Mouse (Mus musculus): ENCODE data around the gene Nfatc3.

Gene Nfatc3

DNA sequence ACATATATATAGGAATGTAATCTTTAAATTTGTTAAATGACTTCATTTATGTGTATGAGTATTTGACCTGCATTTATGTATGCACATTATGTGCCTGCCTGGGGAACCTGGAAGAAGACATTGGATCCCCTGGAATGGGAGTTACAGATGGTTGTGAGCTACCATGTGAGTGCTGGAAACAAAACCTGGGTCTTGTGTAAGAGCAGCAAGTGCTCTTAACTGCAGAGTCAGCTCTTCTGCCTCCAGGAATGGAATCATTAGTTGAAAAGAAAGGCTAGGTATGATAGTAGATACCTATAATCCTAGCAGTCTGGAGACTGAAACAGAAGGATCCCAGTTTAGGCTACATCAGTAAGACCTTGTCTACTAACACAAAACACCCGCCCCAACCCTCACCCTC, 67.4 kb downstream of the Nfatc3 start:
- in situ Hi-C loops (cut with MboI): loop anchor here (25.0 kb wide), 1 partner anchor 536 kb away; no protein-coding TSS in a partner anchor

DNA sequence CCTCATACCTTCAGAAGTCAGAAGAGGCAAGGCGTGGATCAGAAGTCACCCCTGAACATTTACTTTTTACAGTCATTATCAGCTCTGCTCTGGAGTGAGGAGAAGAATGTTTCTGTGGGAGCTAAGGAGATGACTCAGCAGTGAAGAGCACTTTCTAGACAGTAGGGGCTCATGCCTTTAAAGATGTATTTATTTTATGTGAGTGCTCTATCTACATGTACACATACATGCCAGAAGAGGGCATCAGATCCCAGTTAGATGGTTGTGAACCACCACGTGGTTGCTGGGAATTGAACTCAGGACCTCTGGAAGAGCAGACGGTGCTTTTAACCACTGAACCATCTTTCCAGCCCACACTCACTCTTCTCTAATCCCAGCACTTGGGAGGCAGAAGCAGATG, 68.4 kb downstream of the Nfatc3 start:
- in situ Hi-C loops (cut with MboI): loop anchor here (25.0 kb wide), 1 partner anchor 535 kb away; no protein-coding TSS in a partner anchor

DNA sequence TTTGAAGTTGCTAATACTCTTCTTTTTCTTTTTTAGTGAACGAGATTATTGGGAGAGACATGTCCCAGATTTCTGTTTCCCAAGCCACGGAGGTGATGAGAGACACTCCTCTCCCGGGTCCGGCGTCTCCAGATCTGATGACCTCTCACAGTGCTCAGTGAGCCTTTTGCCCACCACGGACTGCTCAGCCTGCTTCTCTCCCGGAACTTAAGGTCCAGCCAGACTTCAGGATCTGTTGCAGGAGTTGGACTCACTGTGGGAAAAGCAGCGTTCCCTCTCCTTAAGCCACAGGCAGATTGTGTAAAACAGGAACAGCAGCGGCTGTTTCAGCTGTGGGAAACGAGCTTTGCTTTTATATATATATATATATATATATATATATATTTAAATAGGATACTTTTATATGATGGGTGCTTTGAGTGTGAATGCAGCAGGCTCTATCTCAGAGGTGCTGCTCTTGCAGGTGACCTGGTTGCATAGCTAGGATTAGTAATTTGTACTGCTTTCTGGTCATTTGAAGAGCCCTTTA, 69.3 kb downstream of the Nfatc3 start:
- in situ Hi-C loops (cut with MboI): loop anchor here (25.0 kb wide), 1 partner anchor 534 kb away; no protein-coding TSS in a partner anchor

DNA sequence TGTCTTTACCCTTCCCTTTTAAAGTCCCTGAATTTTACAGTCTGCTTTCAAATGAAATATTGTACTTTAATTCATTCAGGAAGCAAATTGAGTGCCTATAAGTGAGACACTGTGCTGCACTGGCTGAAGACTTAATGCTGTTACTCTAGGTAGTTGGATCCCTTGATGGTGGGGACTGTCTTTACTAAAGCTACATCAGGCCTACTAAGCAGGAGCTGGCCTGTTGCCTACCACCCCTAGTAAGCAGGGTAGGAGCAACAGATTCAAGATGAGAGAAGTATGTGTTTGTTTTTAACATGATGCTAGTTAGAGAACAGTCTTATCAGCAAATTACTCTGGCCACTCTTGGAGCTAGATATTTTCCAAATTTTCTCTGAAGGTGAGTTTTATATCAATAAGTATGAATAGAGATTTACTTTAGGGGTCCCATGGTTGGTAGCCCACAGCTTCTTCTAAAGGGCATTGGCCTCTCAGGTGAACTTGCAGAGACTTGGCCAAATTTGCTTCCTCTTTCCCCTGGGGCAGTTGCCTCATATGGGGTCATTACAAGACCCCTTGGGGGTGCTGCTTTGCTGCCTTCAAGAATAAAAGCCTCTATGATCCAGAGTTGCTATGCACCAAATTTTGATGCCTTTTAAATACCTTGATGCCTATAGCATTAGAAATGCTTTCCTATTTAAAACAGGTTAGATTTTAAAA, 70.7 kb downstream of the Nfatc3 start:
- in situ Hi-C loops (cut with MboI): loop anchor here (25.0 kb wide), 1 partner anchor 533 kb away; no protein-coding TSS in a partner anchor

DNA sequence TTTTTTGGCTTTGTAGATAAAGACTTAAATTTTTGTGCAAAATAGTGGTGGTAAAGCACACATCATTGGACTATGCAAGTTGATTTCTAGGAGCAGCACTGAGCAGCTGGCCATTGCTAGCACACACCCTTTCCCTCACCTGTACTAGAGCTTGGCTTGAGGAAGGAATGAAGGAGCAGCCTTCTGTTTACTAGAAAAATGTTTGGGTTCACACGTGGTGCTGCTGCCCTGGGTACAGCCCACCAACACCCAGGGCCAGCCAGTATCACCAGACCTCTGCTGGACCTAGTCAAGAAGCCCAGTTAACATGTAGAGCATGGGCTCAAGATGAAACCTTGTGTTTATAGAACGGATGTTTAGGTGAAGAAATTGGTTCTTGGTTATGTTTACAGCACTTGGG, 71.4 kb downstream of the Nfatc3 start:
- in situ Hi-C loops (cut with MboI): loop anchor here (25.0 kb wide), 1 partner anchor 532 kb away; no protein-coding TSS in a partner anchor

DNA sequence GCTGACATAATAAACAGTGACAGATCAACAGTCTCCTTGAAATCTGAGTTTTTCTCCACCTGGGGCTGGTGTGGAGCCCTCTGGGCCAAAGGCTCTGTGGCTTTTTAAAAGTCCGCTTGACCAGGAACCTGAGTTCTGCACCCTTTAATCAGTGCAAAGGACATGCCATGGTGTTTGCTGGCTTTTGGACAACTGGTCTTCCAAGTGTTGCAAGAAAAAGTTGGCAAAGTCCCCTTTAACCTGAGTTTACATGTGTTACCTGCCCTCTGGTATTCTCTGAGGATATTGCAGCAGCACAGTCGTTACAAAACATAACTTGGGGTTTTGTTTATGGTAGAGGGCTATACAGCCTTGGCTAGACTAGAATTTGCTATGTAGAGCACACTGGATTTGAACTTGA, 71.9 kb downstream of the Nfatc3 start:
- in situ Hi-C loops (cut with MboI): loop anchor here (25.0 kb wide), 1 partner anchor 532 kb away; no protein-coding TSS in a partner anchor

DNA sequence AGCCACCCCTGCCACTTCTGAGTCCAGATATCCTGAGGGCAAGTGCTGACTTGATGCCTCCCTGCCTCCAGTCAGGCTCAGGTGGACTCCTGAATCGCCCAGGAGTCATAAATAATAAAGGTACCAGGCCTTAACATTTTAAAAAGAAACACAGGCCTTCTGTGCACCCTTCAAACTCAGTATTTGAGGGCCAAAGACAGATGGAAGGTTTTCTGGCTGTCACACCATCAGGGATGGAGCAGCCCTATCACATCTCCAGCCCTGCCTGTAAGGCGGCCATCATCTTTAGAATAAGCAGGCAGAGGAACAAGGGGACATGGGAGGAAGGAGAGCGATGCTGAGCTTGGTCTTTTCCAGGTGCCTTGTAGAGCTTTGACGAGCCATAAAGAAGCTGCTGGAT, 72.4 kb downstream of the Nfatc3 start:
- in situ Hi-C loops (cut with MboI): loop anchor here (25.0 kb wide), 1 partner anchor 531 kb away; no protein-coding TSS in a partner anchor

DNA sequence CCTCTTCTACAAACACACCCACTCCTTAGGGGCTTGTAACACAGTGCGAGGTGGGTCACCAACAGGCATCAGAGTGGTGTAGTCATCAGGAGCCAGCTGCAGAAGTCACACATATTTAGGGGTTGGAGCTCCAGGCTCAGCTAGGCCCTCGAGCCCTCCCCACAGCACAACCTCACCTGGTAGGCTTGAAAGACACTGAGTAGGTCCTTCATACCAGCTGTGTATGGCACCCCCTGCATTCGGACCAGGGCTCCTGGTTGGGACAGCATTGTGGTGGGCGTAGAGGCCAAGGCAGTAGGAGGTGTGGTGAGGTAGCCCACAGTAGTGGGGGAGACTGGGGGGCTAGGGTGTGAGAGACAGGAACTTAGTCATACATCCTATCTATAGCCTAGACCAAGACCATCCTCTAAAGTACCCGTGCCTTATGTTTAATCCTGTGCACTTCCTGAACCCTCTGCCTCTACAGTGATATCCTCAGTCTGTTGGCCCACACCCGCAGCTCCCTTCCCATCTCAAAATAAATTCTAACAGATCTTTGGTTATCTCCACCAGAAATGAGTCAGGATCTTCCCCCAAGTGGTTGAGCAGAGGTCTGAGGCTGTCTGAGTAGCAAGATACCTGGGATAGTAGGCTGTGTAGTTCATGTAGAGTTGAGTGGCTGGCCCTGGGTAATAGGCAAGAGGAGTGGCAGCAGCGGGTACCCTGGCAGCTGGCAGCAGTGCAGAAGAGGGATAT, 73.0 kb downstream of the Nfatc3 start:
- in situ Hi-C loops (cut with MboI): loop anchor here (25.0 kb wide), 1 partner anchor 531 kb away; no protein-coding TSS in a partner anchor

DNA sequence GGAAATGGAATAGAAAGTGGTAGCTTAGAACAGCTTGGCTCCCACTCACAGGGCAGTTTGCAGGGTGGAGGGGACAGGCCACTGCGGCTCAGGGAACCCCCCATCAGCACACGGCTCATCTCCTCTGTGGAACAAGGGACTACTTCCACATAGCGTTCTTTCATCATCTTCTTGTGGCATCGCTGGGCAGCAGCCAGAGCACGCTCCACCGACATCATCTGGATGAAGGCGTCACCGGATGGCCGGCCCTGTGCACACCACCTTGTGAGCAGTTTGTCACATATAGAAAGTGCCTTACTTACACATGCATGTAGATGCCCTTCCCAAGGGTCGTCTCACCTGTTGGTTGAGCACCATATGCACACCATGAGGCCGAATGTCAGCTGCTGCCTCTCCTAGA, 73.7 kb downstream of the Nfatc3 start:
- in situ Hi-C loops (cut with MboI): loop anchor here (25.0 kb wide), 1 partner anchor 530 kb away; no protein-coding TSS in a partner anchor

DNA sequence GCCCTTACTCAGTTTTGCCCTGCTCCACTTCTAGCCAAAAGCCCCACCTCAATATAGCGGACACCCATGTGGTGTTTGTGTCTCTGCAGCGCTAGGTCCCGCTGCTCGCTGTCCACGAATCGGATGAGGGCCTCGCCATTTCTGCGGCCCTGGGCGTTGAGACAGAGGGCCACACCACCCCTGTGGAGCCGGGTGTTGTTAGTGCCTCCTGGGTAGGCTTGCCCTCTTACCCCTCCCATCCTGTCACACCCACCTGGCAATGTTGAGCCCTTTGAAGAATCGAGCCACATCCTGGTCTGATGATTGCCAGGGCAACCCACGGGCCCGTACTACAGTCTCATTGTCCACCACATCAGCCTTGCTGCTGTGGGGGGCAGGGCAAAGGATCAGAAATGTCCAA, 74.9 kb downstream of the Nfatc3 start:
- in situ Hi-C loops (cut with MboI): loop anchor here (25.0 kb wide), 1 partner anchor 529 kb away; no protein-coding TSS in a partner anchor

DNA sequence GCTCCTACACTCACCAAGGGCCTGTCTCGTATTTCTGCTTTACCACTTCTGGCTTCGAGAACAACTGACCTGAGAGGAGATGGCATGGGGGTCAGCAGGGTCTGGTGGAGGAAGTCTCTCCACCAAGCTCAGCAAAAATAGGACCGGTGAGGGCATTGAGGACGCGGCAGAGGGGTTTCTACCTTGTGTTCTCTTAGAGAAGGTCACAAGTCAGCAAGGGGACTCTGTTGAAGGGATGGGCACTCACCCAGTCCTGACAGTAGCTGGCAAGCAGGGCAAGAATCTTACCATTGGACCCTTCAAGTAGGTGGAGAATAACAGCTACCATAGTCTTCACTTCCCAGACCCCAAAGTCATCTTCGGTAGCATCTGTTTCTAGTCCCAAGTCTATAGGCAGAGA, 75.3 kb downstream of the Nfatc3 start:
- in situ Hi-C loops (cut with MboI): loop anchor here (25.0 kb wide), 1 partner anchor 528 kb away; no protein-coding TSS in a partner anchor

DNA sequence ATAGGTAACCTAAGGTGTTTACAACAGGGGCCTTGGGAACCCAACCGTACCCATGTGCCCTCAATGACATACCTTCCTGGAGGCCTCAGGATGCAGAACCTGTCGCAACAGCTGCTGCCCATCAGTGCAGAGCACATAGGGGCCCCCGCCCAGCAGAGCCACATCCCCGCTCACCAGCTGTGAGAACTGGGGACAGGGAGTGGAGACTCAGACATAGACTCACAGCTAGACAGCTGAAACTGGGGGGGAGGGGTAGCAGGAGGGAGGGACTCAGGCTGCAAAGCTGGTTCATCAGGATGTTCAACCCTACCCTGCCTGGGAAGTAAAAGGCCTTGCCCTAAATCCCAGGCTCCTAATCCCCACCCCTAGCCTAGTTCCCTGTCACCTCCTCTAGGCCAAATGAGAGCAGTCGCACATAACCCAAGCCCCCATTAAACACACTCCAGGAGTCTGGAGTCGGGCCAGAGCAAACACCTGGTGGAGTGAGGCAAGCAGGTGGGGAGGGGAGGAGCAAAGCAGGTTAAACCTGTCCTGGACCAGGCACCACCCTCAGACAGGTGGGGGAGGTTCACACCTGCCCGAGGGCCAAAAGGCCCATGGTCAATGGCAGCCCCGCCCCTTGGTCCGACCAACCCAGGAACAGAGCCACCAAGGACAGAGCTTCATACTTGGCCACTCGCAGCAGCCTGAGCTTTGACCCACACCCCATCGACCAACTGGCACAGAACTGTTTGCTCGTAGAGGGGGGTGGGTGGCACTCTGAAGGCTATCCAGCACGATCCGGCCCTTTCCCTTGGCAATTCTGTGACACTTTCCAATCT, 76.3 kb downstream of the Nfatc3 start:
- in situ Hi-C loops (cut with MboI): loop anchor here (25.0 kb wide), 1 partner anchor 527 kb away; no protein-coding TSS in a partner anchor

DNA sequence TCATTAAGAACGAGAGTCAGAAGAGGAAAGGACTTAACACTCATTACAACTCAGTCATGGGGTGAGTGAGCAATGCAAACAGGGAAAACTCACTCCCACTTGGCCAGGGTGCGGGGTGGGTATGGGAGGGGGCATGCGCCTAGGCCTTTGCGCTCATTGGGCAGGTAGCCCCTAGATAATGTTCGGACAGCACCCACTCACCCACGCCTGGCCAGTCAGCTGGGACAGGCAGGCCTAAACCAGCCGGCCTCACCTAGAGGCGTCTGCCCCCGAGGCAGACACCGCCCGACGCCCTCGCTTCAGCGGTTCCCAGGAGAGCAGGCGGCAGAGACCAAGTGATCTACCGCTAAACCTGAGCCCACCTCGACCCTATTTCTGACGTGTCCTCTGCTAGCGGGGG, 77.0 kb downstream of the Nfatc3 start:
- in situ Hi-C loops (cut with MboI): loop anchor here (25.0 kb wide), 1 partner anchor 527 kb away; no protein-coding TSS in a partner anchor

DNA sequence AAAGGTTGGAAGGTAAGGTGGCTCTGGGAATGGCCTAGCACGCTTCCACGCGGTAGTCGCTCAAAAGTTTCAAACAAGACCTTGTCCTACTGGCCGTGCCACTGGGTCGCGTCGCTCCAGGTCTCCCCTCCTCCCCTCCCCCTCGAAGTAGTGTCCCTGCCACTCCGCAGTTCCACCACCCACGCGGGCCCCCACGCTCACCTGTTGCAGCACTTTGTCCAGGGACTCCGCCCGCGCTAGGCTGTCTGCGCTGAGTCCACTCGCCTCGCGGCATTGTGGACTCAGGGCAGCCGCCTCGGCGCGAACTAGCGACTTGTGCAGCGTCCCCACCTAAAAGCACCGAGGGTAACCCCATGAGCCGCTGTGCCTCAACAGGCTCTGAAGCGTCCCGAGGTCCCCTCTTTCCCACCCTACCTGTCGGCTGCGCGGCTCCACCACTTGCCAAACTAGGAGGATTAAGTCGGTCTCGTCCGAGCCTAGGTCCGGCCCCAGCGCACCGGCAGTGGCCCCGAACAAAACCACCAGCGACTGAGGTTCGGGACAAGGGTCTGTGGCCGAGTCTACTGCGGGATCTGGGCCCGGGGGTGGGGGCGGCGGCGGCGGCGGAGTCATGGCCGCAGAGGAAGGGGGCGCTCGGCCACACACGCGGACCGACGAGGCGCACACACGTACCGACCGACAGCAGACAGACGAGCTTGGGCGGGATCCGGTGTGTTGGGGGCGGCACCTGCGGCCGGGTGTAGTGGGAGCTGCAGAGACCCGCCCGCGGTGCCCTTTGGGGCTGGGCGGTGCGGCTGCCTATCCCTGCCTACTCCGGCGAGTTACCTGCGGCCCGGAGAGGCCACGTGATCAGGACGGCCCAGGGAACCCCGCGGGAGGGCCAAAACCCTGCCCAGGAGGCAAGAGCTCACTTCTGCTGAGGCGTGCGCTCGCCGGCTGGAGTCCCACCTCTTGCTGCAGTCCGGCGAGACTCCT, 77.8 kb downstream of the Nfatc3 start, which contains the start of gene Esrp2:
Esrp2 (minus strand) TSS at position 819 of the 975 bp plus-strand sequence.
- in situ Hi-C loops (cut with MboI): loop anchor here (25.0 kb wide), 1 partner anchor 526 kb away; no protein-coding TSS in a partner anchor

DNA sequence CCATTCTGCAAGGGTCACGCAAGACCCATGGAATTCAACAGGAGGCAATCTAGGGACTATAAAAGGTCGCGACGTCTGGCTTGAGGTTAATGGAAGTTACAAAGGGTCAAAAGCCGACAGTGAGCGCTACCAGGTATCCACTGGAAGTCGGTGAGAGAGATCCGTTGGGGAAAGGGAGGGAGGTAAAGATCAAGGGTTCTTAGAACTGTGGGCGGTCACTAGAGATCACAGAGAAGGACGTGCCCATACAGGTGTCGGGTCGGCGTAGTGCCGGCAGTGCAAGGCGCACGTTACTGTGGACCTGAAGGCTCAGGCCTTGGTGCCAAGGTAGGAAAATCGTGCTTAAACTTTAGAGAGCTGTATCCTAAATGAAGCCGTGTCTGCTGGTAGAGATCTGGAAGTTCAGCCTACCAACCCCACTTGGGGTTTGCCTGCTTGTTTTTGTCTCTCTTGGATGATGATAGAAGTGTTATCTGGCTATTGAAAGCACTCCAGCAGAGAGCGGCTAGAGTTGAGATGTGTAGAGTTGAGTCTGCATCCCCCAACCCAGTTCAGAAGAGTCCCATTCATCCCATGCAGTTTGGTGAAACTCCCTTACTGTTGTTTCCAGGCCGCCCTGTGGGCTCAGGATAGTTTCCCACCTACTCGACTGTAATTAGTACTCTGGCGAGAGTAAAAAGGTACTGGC, 78.7 kb downstream of the Nfatc3 start:
- in situ Hi-C loops (cut with MboI): loop anchor here (25.0 kb wide), 1 partner anchor 525 kb away; no protein-coding TSS in a partner anchor

DNA sequence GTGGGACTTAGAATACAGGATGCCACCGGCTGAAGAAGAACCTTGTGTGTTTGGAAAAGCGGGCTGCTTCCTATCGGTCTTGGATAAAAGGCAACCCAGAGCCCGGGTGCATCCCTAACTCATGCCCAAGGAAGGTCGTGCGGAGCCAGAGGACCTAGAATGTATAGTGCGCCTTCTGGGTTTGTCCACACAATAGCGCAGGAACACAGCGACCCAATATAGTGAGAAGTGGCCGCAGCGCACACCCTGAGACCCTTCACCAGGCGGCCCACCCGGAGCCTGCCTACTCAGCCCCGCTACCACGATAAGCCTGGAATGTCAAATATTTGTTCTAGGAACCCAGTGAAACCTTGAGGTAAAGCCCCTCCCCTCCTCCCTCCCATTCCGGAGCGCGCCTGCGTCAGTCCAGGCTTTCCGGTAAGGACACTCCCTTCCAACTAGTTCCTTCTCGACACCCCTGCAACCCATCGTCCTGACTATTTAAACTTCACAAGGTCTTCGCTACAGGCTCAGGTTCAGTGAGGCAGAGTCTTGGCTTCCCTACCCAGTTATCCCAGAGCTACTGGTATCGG, 79.4 kb downstream of the Nfatc3 start:
- in situ Hi-C loops (cut with MboI): loop anchor here (25.0 kb wide), 1 partner anchor 524 kb away; no protein-coding TSS in a partner anchor

DNA sequence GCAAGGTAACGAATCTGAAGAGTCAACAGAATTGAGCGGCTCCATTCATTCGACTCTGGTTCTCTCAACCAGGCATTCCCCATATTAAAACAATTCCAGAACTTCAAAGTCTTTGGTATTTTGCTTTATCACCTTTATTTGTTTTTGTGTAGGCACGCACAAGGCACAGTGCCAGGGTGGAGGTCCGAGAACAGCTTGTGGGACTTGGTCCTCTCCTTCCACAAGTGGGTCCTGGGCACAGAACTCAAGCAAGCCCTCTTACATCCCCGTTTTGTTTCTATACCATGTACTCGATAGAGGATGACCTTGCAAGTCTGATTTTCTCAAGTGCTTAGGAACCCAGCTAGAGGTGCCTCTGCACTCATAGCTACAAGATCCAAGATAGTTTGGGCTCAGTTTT, 80.0 kb downstream of the Nfatc3 start:
- in situ Hi-C loops (cut with MboI): loop anchor here (25.0 kb wide), 1 partner anchor 524 kb away; no protein-coding TSS in a partner anchor

DNA sequence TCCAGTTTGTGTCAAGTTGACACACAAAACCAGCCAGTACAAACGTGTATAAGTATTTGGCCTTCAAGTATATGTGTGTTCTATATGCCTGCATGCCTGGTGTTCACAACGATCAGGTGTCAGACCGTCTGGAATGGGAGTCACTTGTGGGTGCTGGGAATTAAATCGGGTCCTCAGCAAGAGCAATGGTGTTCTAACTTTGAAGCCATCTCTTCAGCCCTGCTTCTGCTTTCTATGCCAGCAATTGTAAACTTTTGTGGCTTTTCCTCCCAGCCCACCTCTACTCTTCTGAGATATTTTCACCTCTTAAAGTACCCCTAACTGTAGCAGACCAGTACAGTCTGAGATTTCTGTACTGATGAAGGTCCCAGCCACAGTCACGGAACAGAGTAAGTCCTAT, 81.6 kb downstream of the Nfatc3 start:
- in situ Hi-C loops (cut with MboI): loop anchor here (25.0 kb wide), 1 partner anchor 522 kb away; no protein-coding TSS in a partner anchor

DNA sequence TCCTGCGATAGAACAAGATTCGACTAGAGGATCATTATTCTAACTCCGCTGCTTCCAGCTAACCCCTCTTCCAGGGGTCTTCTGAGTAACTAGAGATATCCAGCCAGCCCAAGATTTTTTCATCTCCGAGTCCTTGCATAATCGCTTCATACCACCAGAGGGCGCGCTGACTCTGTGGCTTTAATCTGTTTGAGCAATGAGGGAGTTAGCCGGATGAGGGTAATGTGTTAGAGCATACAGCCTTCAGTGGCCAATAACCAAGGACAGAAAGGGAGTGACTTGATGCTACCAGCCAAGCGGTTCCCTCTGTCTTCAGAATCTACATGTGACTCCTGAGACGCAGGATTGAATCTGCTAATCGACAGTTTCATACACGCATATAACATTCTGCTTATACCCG, 82.1 kb downstream of the Nfatc3 start:
- in situ Hi-C loops (cut with MboI): loop anchor here (25.0 kb wide), 1 partner anchor 522 kb away; no protein-coding TSS in a partner anchor
